Mouse (Mus musculus) ovary, postnatal 14 days (tissue): ENCODE measurements around the gene Npnt.

Source experiments
- DNase-seq: peaks from one replicate; pipeline ENCODE4 v3.0.0; 2022; ENCODE audit warnings: low spot score

Npnt gene

GRCm38 (mm10) chr3:132892481-132892880 lies 57.6 kb downstream of the Npnt start:
- no peak for DNase-seq

GRCm38 (mm10) chr3:132887074-132887848 lies 62.8 kb downstream of the Npnt start:
- no peak for DNase-seq

GRCm38 (mm10) chr3:132886419-132887050 lies 63.6 kb downstream of the Npnt start:
- no peak for DNase-seq

- no peak for DNase-seq
Observed at GRCm38 (mm10) chr3:132884459-132884858, 65.6 kb downstream of the Npnt start.

GRCm38 (mm10) chr3:132883256-132883655 lies 66.8 kb downstream of the Npnt start:
- no peak for DNase-seq

- DNase-seq, result no peak
Observed at GRCm38 (mm10) chr3:132880826-132881225, 69.3 kb downstream of the Npnt start.

- DNase-seq, result no peak
Observed at GRCm38 (mm10) chr3:132880361-132880760, 69.7 kb downstream of the Npnt start.

GRCm38 (mm10) chr3:132876933-132877676 lies 73.0 kb downstream of the Npnt start:
- no peak for DNase-seq

- DNase-seq, result no peak
Observed at GRCm38 (mm10) chr3:132876011-132876708, 73.9 kb downstream of the Npnt start.

GRCm38 (mm10) chr3:132873251-132873650 lies 76.8 kb downstream of the Npnt start:
- DNase-seq, result no peak

GRCm38 (mm10) chr3:132871318-132871904 lies 78.7 kb downstream of the Npnt start:
- DNase-seq, result no peak

- DNase-seq, result no peak
Observed at GRCm38 (mm10) chr3:132870079-132870478, 80.0 kb downstream of the Npnt start.

GRCm38 (mm10) chr3:132868838-132869237 lies 81.3 kb downstream of the Npnt start:
- DNase-seq, result peak; percentile 9

GRCm38 (mm10) chr3:132866984-132867383 lies 83.1 kb downstream of the Npnt start:
- DNase-seq, result no peak

- no peak for DNase-seq
Observed at GRCm38 (mm10) chr3:132865596-132865995, 84.5 kb downstream of the Npnt start.

GRCm38 (mm10) chr3:132864986-132865385 lies 85.1 kb downstream of the Npnt start:
- no peak for DNase-seq

- DNase-seq, result no peak
Observed at GRCm38 (mm10) chr3:132864329-132864919, 85.7 kb downstream of the Npnt start.

GRCm38 (mm10) chr3:132863843-132864242 lies 86.2 kb downstream of the Npnt start:
- DNase-seq, result no peak

- DNase-seq, result no peak
Observed at GRCm38 (mm10) chr3:132860796-132861195, 89.3 kb downstream of the Npnt start.

- DNase-seq, result no peak
Observed at GRCm38 (mm10) chr3:132859573-132859972, 90.5 kb downstream of the Npnt start.

GRCm38 (mm10) chr3:132858849-132859248 lies 91.2 kb downstream of the Npnt start:
- no peak for DNase-seq
